Mouse (Mus musculus) cortical plate, adult 2 months (tissue): ENCODE data around the gene Mettl7a1. TPM values are rescaled to one million over a fixed set of nuclear protein-coding genes. Genes with fewer than 3 reads are reported as not detected.
"Not testable (repeated sequence)": the region's sequence is repeated elsewhere in the genome, so short reads cannot be mapped to it uniquely, and the experiment has no call there.

Source experiments
- H3K27ac ChIP-seq: fragments of 200-500 bp; 2 replicates; pipeline ENCODE4 v1.5.1; 2012; ENCODE audit warnings: low read length, control low read depth, inconsistent platforms; ENCODE audit not compliant: insufficient read depth
- H3K4me1 ChIP-seq: fragments of 200-500 bp; 2 replicates; pipeline ENCODE4 v1.6.1; 2011; ENCODE audit warnings: low read length; ENCODE audit not compliant: control insufficient read depth, insufficient read depth
- H3K4me3 ChIP-seq: fragments of 200-500 bp; 2 replicates; pipeline ENCODE4 v1.5.1; 2011; ENCODE audit warnings: mild to moderate bottlenecking, low read length, control low read depth; ENCODE audit not compliant: insufficient read depth
- CTCF ChIP-seq: fragments of 200-500 bp; IDR thresholded peaks from 2 replicates; pipeline ENCODE4 v1.5.1; 2011; ENCODE audit warnings: mild to moderate bottlenecking, control low read depth, low read length; ENCODE audit not compliant: insufficient read depth; ENCODE audit errors: extremely low read depth
- POLR2A ChIP-seq: fragments of 200-500 bp; IDR thresholded peaks from 2 replicates; pipeline ENCODE4 v1.6.1; 2011; ENCODE audit warnings: mild to moderate bottlenecking, low read length, control low read depth; ENCODE audit not compliant: insufficient read depth; ENCODE audit errors: extremely low read depth
- polyA plus RNA-seq: library from polyadenylated mRNA; depleted of rRNA; stranded (reverse); fragments of >200 nt; gene quantifications from 2 replicates; pipeline ENCODE4 v1.2.3, GENCODE M21; 2012

The Mettl7a1 gene
- polyA plus RNA-seq, 1 experiment = 39.5 TPM

DNA sequence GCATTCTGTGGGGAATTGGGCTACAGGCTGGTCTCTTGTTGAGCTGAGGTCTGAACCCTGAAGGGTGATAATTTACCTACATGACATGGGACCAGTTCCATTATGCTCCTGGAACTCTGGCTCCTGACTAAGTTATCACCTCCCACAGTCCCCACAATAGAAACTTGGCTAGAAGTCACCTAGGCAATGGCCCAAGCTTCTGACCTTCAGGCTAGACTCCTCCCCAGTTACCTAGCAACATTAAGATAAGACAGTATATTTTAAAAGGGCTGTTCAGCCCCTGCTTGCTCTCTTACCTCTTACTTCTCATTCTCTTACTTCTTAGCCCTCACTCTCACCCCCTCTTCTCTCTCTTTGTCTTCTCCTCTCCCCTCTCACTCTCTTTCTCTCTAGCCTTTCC, 41.5 kb downstream of the Mettl7a1 start:
- no peak for TF ChIP-seq POLR2A
- no peak for TF ChIP-seq CTCF
- Histone ChIP-seq H3K4me3 (no peak overlapping the region), H3K27ac (no peak overlapping the region), H3K4me1 (no peaks in the 10 kb centered on the region)

DNA sequence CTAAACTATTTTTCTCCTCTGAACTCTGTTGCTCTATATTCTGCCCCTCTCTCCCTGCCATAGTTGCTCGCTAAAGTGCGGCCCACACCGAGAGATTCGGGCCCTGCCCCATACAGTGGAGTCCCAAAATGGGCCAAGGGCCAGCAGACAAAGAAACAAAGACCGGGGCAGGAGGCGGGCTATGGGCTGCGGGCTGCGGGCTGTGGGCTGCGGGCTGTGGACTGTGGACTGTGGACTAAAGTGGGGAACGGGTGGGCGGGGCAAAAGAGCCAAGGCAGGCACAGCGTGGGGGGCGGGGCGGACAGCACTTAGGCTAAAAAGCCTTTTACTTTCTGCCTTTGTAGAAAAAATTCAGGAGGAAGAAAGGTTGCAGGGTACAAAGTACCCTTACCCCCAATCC, 42.8 kb downstream of the Mettl7a1 start:
- TF ChIP-seq POLR2A = no peak
- no peak for TF ChIP-seq CTCF
- Histone ChIP-seq H3K4me3 (no peak overlapping the region), H3K4me1 (no peaks in the 10 kb centered on the region), H3K27ac (no peak overlapping the region)

DNA sequence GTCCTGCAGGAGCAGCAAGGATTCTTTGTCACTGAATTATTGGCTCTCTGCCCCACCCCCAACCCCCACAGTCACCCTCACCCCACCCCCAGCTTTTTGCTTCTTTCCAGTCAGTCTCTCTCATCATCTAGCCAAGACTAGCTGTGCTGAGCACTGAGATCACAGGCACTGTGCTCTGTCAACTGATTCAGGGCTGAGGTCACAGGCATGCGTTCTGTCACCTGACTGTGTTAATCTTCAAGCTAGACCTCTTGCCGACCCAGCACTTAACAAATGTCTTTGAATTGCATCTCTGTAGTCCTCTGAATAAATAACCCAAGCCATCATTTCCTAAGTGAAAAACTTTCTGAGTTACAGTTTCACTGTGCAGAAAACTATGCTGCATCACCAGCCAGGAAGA, 45.6 kb downstream of the Mettl7a1 start:
- Histone ChIP-seq H3K4me3 (no peak overlapping the region), H3K27ac (no peak overlapping the region), H3K4me1 (no peaks in the 10 kb centered on the region)
- TF ChIP-seq POLR2A = no peak
- no peak for TF ChIP-seq CTCF

DNA sequence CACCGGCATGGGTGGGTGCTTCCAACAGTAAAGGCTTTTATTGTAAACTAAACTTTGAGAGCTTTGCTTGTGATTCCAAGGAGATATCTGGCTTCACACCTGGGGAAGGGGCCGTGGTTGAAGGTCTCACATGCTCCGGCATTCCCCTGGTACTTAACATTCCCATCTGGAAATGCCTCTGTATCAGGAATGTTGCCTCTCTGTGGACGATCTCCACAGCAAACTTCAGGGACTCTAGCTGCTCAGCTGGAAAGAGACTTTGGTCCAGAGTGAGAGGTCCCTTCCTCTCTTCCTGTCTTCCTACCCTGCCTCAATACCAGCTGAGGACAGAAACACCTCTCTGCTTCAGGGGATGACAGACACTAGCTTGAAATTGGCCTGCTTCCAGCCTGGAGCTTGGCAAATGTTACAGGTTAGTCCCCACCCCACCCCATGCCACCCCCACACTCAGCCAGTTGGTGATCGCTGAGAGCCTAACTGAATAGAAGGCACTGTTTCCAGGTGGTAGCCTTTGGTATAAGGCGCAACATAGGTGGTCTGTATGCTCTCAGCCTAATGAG, 47.6 kb downstream of the Mettl7a1 start:
- Histone ChIP-seq H3K4me3 (no peak overlapping the region), H3K4me1 (no peaks in the 10 kb centered on the region), H3K27ac (no peak overlapping the region)
- TF ChIP-seq POLR2A = no peak
- TF ChIP-seq CTCF = no peak

DNA sequence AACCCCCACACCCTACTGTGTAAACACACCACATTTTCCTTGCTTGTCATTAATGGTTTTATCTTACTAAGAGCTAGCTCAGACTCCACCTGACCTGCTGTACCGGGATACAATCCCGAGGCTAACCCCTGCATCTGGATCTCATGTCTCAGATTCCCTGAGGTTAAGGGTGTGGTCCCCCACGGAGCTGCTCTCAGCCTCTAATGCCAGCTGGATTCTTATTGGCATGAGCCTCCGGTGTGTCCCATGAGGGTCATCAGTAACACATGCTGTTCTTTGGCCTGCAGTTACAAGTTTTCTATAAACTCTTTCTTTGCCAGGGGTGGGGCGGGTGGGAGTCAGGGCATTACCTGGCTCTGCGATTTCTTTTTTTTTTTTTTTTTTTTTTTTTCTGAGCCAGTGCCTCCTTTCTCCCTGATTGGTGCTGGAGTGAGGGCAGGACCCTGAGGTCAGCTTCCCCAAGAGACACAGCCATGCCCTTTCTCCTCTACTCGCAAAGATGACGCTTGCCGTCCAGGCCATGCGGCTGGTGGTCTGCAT, 48.8 kb downstream of the Mettl7a1 start, which contains the start of the genes Methig1 and Mettl7a2:
Methig1 (plus strand) TSS at position 439 of the 540 bp plus-strand sequence.
Mettl7a2 (plus strand) TSS at position 490 of the 540 bp plus-strand sequence.
- TF ChIP-seq CTCF = no peak
- TF ChIP-seq POLR2A = no peak
- no peak within 1 kb of the TSS for H3K27ac ChIP-seq
- H3K4me1 ChIP-seq = no peaks in the 10 kb centered on the region
- no peak within 1 kb of the TSS for H3K4me3 ChIP-seq

DNA sequence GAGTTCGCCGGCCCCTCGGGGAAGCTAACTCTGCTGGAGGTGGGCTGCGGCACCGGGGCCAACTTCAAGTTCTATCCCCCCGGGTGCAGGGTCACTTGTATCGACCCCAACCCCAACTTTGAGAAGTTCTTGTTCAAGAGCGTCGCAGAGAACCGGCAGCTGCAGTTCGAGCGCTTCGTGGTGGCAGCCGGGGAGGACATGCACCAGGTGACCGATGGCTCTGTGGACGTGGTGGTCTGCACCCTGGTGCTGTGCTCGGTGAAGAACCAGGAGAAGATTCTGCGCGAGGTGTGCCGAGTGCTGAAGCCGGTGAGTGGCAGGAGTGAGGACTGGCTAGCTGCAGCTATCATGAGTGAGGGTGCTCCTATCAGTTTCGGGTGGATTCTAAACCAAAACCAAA, 49.5 kb downstream of the Mettl7a1 start:
- not testable (repeated sequence) for H3K4me3 ChIP-seq, H3K4me1 ChIP-seq, H3K27ac ChIP-seq

DNA sequence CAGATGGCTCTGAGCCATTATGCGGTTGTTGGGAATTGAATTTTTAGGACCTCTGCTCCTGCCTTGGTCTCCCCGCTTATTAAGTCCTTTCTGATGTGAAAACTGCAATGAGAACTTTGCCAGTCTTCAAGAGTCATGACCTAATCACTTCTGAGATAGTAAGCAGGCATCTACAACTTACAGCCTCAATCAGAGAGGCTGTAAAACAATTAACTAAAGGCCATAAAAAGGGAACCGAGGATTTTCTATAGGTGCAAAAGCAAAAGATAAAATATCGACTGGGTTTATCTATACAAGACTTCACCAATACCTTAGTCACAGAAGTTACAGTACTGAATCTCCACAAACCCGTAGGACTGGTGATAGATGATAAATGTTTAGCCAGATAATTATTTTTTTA, 51.9 kb downstream of the Mettl7a1 start:
- Histone ChIP-seq H3K4me1 (no peaks in the 10 kb centered on the region), H3K27ac (no peak overlapping the region), H3K4me3 (no peak overlapping the region)
- TF ChIP-seq CTCF = no peak
- no peak for TF ChIP-seq POLR2A

DNA sequence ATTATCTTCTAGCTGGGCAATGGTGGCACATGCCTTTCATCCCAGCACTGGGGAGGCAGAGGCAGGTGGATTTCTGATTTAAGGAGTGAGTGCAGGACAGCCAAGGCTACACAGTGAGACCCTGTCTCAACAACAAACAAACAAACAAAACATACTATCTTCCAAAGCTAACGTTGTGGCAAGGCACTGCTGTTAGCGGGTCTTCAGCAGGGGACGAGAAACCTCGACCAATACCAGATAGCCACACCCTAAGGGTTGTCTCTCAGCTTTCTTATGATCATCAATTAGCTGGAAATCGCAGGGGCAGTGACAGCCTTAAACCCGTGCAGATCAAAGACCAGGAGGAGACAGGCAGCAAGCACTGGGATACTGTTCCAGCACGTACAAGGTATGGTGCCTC, 60.3 kb downstream of the Mettl7a1 start, which contains the start of gene Higd1c:
Higd1c (plus strand) TSS at position 301 of the 400 bp plus-strand sequence.
- Histone ChIP-seq H3K27ac (no peak within 1 kb of the TSS), H3K4me3 (no peak within 1 kb of the TSS), H3K4me1 (no peaks in the 10 kb centered on the region)
- no peak for TF ChIP-seq POLR2A
- no peak for TF ChIP-seq CTCF

DNA sequence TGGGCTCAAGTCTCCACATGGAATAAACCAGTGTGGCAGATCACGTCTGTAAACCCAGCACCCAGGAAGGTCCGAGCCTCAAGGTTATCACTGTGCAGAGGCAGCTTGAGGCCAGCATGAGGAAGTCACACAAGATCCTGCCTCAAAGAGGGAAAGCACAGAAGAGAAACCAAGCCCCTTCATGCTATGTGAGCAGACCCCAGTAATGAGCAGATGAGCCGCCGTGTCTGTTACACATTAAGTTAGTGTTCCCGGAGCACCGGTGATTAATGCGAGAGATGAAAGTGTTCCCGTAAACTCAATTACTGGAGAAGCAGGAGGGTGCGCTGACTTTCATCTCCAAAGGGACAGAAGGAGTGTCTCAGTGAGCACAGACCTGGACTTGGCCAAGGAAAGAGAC, 62.0 kb downstream of the Mettl7a1 start:
- H3K4me3 ChIP-seq, H3K4me1 ChIP-seq, H3K27ac ChIP-seq: not testable (repeated sequence)

DNA sequence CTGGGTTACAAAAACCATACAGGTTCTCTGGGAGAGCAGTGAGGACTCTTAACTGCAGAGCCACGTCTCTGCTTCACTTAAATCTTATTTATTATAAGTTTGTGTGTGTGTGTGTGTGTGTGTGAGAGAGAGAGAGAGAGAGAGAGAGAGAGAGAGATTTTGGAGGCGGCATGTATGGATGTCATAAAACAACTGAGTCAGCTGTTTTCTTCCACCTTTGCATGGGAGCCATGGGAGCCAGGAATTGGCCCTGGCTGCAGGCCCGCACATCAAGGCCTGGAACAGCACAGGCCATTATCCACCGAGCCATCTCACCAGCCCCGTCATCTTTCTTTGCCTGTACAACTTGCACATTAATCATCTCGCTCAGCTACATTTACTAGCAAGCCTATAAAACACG, 63.2 kb downstream of the Mettl7a1 start:
- Histone ChIP-seq H3K4me3 (no peak overlapping the region), H3K27ac (no peak overlapping the region), H3K4me1 (no peaks in the 10 kb centered on the region)
- TF ChIP-seq POLR2A = no peak
- no peak for TF ChIP-seq CTCF

DNA sequence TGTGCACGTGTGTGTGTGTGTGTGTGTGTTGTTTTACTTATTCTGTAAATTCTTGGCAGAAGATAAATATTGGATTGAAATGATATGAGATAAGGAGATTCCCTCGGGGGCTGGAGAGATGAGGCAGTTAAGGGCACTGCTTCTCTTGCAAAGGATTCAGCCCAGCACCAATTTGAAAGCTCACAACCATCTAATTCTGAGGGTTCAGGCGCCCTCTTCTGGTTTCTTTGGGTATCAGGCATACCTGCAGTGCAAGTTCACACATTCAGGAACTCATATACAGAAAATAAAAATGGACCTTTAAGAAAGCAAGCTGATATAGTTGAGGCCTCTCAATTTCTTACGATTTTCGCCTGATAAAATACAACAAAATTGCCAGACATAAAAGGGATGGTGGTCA, 71.1 kb downstream of the Mettl7a1 start:
- Histone ChIP-seq H3K27ac (no peak overlapping the region), H3K4me1 (no peaks in the 10 kb centered on the region), H3K4me3 (no peak overlapping the region)
- TF ChIP-seq CTCF (peak; percentile 62), POLR2A (no peak)

DNA sequence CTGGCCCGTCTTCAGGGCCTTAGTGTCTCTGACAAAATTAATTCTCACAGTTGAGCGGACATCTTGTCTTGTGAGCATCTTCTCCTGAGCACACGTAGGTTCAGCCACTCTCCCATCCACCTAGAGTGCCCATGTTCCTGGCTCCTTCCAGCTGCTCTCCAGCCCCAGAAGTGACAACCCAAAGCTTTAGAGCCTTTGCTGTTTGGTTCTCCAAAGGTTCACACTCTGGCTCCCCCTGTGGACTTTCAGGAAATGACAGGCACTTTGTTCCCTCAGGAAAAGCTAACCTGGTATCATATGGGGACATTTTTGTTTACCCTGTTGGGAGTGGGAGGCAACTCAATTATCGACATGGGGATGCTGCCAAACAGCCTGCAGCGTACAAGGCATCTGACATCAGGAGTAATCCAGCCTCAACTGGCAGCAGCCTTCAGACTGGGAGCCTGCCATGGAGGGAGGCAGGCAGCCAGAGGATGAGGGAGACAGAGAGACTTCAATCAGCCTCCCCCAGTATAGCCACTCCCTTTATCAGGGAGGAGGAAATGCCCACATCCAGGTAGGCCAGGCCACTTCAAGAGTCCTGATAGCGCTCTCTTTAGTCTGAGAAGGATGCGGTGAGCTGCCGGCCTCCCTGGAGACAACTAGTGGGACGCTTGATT, 74.0 kb downstream of the Mettl7a1 start:
- H3K4me1 ChIP-seq, H3K27ac ChIP-seq, H3K4me3 ChIP-seq: not testable (repeated sequence)
